Comparison of ENCODE assay signal across 12 mouse cellular contexts in the genomic region with DNA sequence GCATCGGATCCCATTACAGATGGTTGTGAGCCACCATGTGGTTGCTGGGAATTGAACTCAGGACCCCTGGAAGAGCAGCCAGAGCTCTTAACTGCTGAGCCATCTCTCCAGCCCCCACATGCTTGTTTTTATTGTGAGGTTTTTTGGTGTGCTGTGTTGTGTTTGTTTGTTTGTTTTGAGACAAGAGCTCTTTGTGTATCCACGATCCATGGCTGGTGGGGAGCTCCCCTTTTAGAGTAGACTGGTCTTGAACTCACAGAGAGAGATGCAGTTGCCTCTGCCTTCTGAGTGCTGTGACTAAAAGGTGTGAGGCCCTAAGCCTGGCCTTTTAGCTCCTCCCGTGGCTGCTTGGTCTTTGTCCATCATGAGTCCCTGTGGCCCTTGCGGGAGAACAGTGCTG. TPM values are rescaled to one million over a fixed set of nuclear protein-coding genes. Genes with fewer than 3 reads are reported as not detected.
DNase-seq lines count a peak whose midpoint lies in the region; ATAC-seq and TF ChIP-seq lines count a peak whose summit lies in the region.
"Had no signal": no experiment of that assay in that cellular context is flagged by ENCODE, and none has a peak within 500 bp of the region (broad histone marks: within the 10 kb centered on the region; RNA-seq: fewer than 3 reads in every experiment).

No protein-coding gene starts in this region.

- no peak for TF ChIP-seq CTCF in heart, adult 2 months (IDR thresholded peaks at IDR 0.05)
- TF ChIP-seq CTCF in hindbrain, postnatal 0 days (IDR thresholded peaks at IDR 0.05; ENCODE audit: low read depth): no peak
- TF ChIP-seq CTCF in left cerebral cortex, adult 2 months (IDR thresholded peaks at IDR 0.05): no peak

- H3K4me1 ChIP-seq in heart, adult 2 months (ENCODE audit: control insufficient read depth, insufficient read depth, low read length): no peaks in the 10 kb centered on the region; the same call in 1 of the 2 replicates
- H3K4me1 ChIP-seq in forebrain, embryonic 13.5 days: peaks cover 31% of the 10 kb centered on the region
- H3K4me1 ChIP-seq in hindbrain, postnatal 0 days (ENCODE audit: insufficient read depth, low read length): peaks cover 10% of the 10 kb centered on the region
- peaks cover 37% of the 10 kb centered on the region for H3K4me1 ChIP-seq in neural tube, embryonic 13.5 days (replicated peaks)

- no peak overlapping the region for H3K4me3 ChIP-seq in heart, adult 2 months
- no peak overlapping the region for H3K4me3 ChIP-seq in forebrain, embryonic 13.5 days
- H3K4me3 ChIP-seq in hindbrain, postnatal 0 days (ENCODE audit: low read length): no peak overlapping the region
- H3K4me3 ChIP-seq in neural tube, embryonic 13.5 days: peak overlapping the region; percentile 2; the same call in 1 of the 2 replicates
- H3K4me3 ChIP-seq in left cerebral cortex, adult 2 months: no peak overlapping the region
- H3K4me3 ChIP-seq: intestine, embryonic 15.5 days; megakaryocyte, embryonic 14.5 days had no signal

- no peak overlapping the region for H3K9ac ChIP-seq in heart, adult 2 months (ENCODE audit: low read depth, low read length)
- H3K9ac ChIP-seq in forebrain, embryonic 13.5 days: no peak overlapping the region
- H3K9ac ChIP-seq in hindbrain, postnatal 0 days (replicated peaks; ENCODE audit: low read length): no peak overlapping the region
- H3K9ac ChIP-seq in neural tube, embryonic 13.5 days: 0 out of 2 replicates have a peak overlapping the region, but pooled peaks have one; percentile 12
- H3K9ac ChIP-seq: intestine, embryonic 15.5 days; lung, embryonic 14.5 days had no signal

- no peaks in the 10 kb centered on the region for H3K79me2 ChIP-seq in heart, adult 2 months (replicated peaks; ENCODE audit: control insufficient read depth, insufficient read depth, low read length)

- ATAC-seq in forebrain, embryonic 13.5 days: no peak
- no peak for ATAC-seq in hindbrain, postnatal 0 days
- ATAC-seq in neural tube, embryonic 13.5 days (ENCODE audit: low read depth): no peak
- ATAC-seq: intestine, embryonic 15.5 days had no signal

- TF ChIP-seq POLR2A in heart, adult 2 months (IDR thresholded peaks at IDR 0.05; ENCODE audit: insufficient read depth, low read depth, low read length): no peak

- no peak for TF ChIP-seq EP300 in heart, adult 2 months (IDR thresholded peaks at IDR 0.05; ENCODE audit: insufficient read depth, low read depth, low read length)

- no peak overlapping the region for H3K27ac ChIP-seq in heart, adult 2 months
- peak overlapping the region; percentile 97 for H3K27ac ChIP-seq in forebrain, embryonic 13.5 days
- peak overlapping the region; percentile 77; the same call in 1 of the 2 replicates for H3K27ac ChIP-seq in hindbrain, postnatal 0 days
- peak overlapping the region; percentile 91 for H3K27ac ChIP-seq in neural tube, embryonic 13.5 days (replicated peaks)
- no peak overlapping the region for H3K27ac ChIP-seq in left cerebral cortex, adult 2 months
- H3K27ac ChIP-seq: intestine, embryonic 15.5 days had no signal

- H3K4me2 ChIP-seq in forebrain, embryonic 13.5 days: peak overlapping the region; percentile 42
- H3K4me2 ChIP-seq in hindbrain, postnatal 0 days (ENCODE audit: low read depth, low read length): peak overlapping the region; percentile 48
- peak overlapping the region; percentile 43 for H3K4me2 ChIP-seq in neural tube, embryonic 13.5 days
- H3K4me2 ChIP-seq: intestine, embryonic 15.5 days; lung, embryonic 14.5 days had no signal

- intact Hi-C loops in heart, adult 2 months (cut with DNase I): no loop called here
- intact Hi-C loops in left cerebral cortex, adult 2 months (cut with DNase I): no loop called here

- peak; percentile 45 for DNase-seq in heart, adult 11 months
- DNase-seq in heart, adult 2 months: no peak
- no peak for DNase-seq in hindbrain, postnatal 0 days (ENCODE audit: low spot score)
- DNase-seq in T-cell, adult 2 months (ENCODE audit: low spot score): no peak
- no peak for DNase-seq in urinary bladder, adult 2 months (ENCODE audit: low spot score)
- DNase-seq in left cerebral cortex, adult 2 months (ENCODE audit: extremely low spot score in 1 of 2, low spot score in 2 of 2): no peak
- DNase-seq: kidney, postnatal 25 days; lung, embryonic 14.5 days had no signal

- H3K9me3 ChIP-seq in forebrain, embryonic 13.5 days (replicated peaks): no peaks in the 10 kb centered on the region
- no peaks in the 10 kb centered on the region for H3K9me3 ChIP-seq in hindbrain, postnatal 0 days (ENCODE audit: low read length)
- H3K9me3 ChIP-seq in neural tube, embryonic 13.5 days: no peaks in the 10 kb centered on the region
- H3K9me3 ChIP-seq: intestine, embryonic 15.5 days; megakaryocyte, embryonic 14.5 days had no signal

- H3K27me3 ChIP-seq in heart, adult 2 months (ENCODE audit: control insufficient read depth, insufficient read depth, low read length): no peaks in the 10 kb centered on the region
- no peaks in the 10 kb centered on the region for H3K27me3 ChIP-seq in forebrain, embryonic 13.5 days
- H3K27me3 ChIP-seq in hindbrain, postnatal 0 days (ENCODE audit: insufficient read depth, low read length): no peaks in the 10 kb centered on the region
- H3K27me3 ChIP-seq in neural tube, embryonic 13.5 days: no peaks in the 10 kb centered on the region
- H3K27me3 ChIP-seq: intestine, embryonic 15.5 days had no signal

- H3K36me3 ChIP-seq in heart, adult 2 months (ENCODE audit: control insufficient read depth, insufficient read depth, low read length): no peaks in the 10 kb centered on the region
- no peaks in the 10 kb centered on the region for H3K36me3 ChIP-seq in forebrain, embryonic 13.5 days (ENCODE audit: poor library complexity, severe bottlenecking)
- no peaks in the 10 kb centered on the region for H3K36me3 ChIP-seq in hindbrain, postnatal 0 days (ENCODE audit: insufficient read depth, low read length)
- no peaks in the 10 kb centered on the region for H3K36me3 ChIP-seq in neural tube, embryonic 13.5 days
- H3K36me3 ChIP-seq: intestine, embryonic 15.5 days had no signal

- WGBS in heart, adult 2 months: 86% methylated on average over 4 of the region's 4 CpGs
- WGBS in forebrain, embryonic 13.5 days: 62% methylated on average over 4 of the region's 4 CpGs
- whole genome bisulfite sequencing in hindbrain, postnatal 0 days: 57% methylated on average over 4 of the region's 4 CpGs
- WGBS in neural tube, embryonic 13.5 days: 64% methylated on average over 4 of the region's 4 CpGs

RNA-seq across cellular contexts. Expression of a gene that starts 15.2 kb away (rescaled TPM):
- 1,000 to 10,000 TPM in 1 of 2 experiments, 100 to 1,000 TPM in 1; 970 to 1,045 TPM for total RNA-seq in heart, adult 2 months (2021)
- polyA plus RNA-seq in heart, adult 2 months (2012; rRNA removed): 901 and 1,346 TPM in 2 replicates
- polyA plus RNA-seq in forebrain, embryonic 13.5 days (2015; fragmentation: Nextera tagmentation; extraction: Ambion mirVana): 4,108 and 4,123 TPM in 2 replicates
- total RNA-seq in hindbrain, postnatal 0 days (2014; rRNA removed): 5,514 and 5,628 TPM in 2 replicates
- 2,472 and 2,549 TPM in 2 replicates for polyA plus RNA-seq in hindbrain, postnatal 0 days (2015; fragmentation: Nextera tagmentation; extraction: Ambion mirVana)
- polyA plus RNA-seq in neural tube, embryonic 13.5 days (2015; fragmentation: Nextera tagmentation; extraction: Ambion mirVana): 3,346 and 3,414 TPM in 2 replicates
- polyA plus RNA-seq in urinary bladder, adult 2 months (2012; rRNA removed): 7,337 and 9,833 TPM in 2 replicates
- 1,000 to 10,000 TPM; 2,077 to 2,174 TPM for total RNA-seq in left cerebral cortex, adult 2 months (2021)

RNA-seq across cellular contexts. Expression of a gene that starts 55.5 kb away (rescaled TPM):
- not detected for total RNA-seq in heart, adult 2 months (2021)
- polyA plus RNA-seq in heart, adult 2 months (2012; rRNA removed): not detected in 2 replicates
- 0.65 and 0.97 TPM in 2 replicates for polyA plus RNA-seq in forebrain, embryonic 13.5 days (2015; fragmentation: Nextera tagmentation; extraction: Ambion mirVana)
- total RNA-seq in hindbrain, postnatal 0 days (2014; rRNA removed): 2.5 TPM in 1 of 2 replicates, not detected in the other
- polyA plus RNA-seq in hindbrain, postnatal 0 days (2015; fragmentation: Nextera tagmentation; extraction: Ambion mirVana): 2.3 and 3.4 TPM in 2 replicates
- polyA plus RNA-seq in neural tube, embryonic 13.5 days (2015; fragmentation: Nextera tagmentation; extraction: Ambion mirVana): 1.3 and 1.5 TPM in 2 replicates
- 0.15 TPM in 1 of 2 replicates, not detected in the other for polyA plus RNA-seq in urinary bladder, adult 2 months (2012; rRNA removed)
- under 1 TPM; 0.63 to 0.65 TPM for total RNA-seq in left cerebral cortex, adult 2 months (2021)

RNA-seq across cellular contexts. Expression of a gene that starts 56.1 kb away (rescaled TPM):
- 10 to 100 TPM; 22.5 to 27.6 TPM for total RNA-seq in heart, adult 2 months (2021)
- 15.8 and 24.9 TPM in 2 replicates for polyA plus RNA-seq in heart, adult 2 months (2012; rRNA removed)
- polyA plus RNA-seq in forebrain, embryonic 13.5 days (2015; fragmentation: Nextera tagmentation; extraction: Ambion mirVana): 24.9 and 26.1 TPM in 2 replicates
- 25.7 and 36.3 TPM in 2 replicates for total RNA-seq in hindbrain, postnatal 0 days (2014; rRNA removed)
- 20.9 and 22.0 TPM in 2 replicates for polyA plus RNA-seq in hindbrain, postnatal 0 days (2015; fragmentation: Nextera tagmentation; extraction: Ambion mirVana)
- polyA plus RNA-seq in neural tube, embryonic 13.5 days (2015; fragmentation: Nextera tagmentation; extraction: Ambion mirVana): 26.6 and 28.4 TPM in 2 replicates
- polyA plus RNA-seq in urinary bladder, adult 2 months (2012; rRNA removed): 17.4 and 18.6 TPM in 2 replicates
- total RNA-seq in left cerebral cortex, adult 2 months (2021): 10 to 100 TPM; 24.6 to 27.3 TPM

Comparison
In these comparisons a context has a peak if more than half of its experiments do, and no peak if none do; other contexts are left out.
1. H3K27ac ChIP-seq: peak in forebrain, embryonic 13.5 days (single experiment), hindbrain, postnatal 0 days (single experiment) and neural tube, embryonic 13.5 days (single experiment); none in heart, adult 2 months (single experiment) and left cerebral cortex, adult 2 months (single experiment).
2. Peak in every context shown above with its lines, with median percentiles within 50 percentile points of each other: H3K4me2 ChIP-seq.